Mouse (Mus musculus): Measurements from ENCODE around the gene Pnpla2. TPM values are rescaled to one million over a fixed set of nuclear protein-coding genes. Genes with fewer than 3 reads are reported as not detected.

Pnpla2 gene
- polyA plus RNA-seq, 1 experiment from 2014 or later: 31.9 TPM

DNA sequence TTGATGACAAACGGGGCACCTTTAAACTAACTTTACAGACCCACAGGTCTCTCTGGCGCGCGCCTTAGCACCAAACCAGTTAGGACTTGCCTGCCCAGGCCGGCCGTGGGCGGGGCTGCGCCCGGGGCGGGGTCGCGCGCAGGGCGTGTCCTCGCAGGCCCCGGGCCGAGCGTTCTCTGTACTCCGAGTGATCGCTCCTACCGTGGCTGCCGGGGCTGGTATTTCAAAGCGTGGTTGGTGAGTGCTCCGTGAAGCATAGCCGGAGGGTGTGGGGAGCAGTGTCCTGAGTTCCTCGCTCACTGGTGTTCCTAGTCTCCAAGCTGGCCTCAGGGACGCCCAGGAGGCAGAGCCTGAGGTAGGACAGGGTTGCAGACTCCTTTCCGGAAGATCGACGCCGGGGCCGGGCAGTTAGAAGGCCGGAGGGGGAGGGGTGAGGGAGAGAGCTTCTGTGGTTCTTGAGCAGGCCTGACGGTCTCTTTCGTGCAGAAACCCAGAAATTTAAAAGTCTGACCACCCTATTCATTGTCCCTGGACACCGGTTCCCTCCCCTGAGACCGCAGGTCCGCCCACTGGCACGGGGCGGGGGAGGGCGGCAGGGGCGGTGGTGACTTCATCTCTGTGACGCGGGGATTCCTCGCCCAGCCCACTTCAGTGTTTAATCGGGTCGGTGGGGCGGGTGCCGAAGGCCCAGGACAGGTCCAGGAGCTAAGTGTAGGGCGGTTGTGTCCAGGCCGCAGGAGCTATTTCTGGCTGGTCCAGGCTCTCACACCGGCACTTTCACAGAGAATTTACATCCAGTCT, 12.4 kb downstream of the Pnpla2 start, which contains the start of gene Cd151:
Gene Cd151 (plus strand): TSS at position 163 of the 801 bp plus-strand sequence.
- H3K4me2 ChIP-seq (replicated peaks; ENCODE audit: low read depth, low read length): peak within 1 kb of the TSS; percentile 52
- under 1% methylated on average over 52 of the region's 52 CpGs for WGBS
- peaks cover 31% of the 10 kb centered on the region for H3K36me3 ChIP-seq (ENCODE audit: control insufficient read depth, insufficient read depth, low read length)
- H3K9ac ChIP-seq (ENCODE audit: low read depth, low read length): peak within 1 kb of the TSS; percentile 71
- peak within 1 kb of the TSS; percentile 87 for H3K27ac ChIP-seq (ENCODE audit: low read depth, low read length)
- ATAC-seq (ENCODE audit: low FRiP score, low TSS enrichment): peak; percentile 81
- no peaks in the 10 kb centered on the region for H3K9me3 ChIP-seq (ENCODE audit: control insufficient read depth, low read length)
- peaks cover 39% of the 10 kb centered on the region for H3K4me1 ChIP-seq (ENCODE audit: control insufficient read depth, insufficient read depth, low read length)
- H3K4me3 ChIP-seq (ENCODE audit: low read length): peak within 1 kb of the TSS; percentile 57
- peaks cover 32% of the 10 kb centered on the region for H3K27me3 ChIP-seq (ENCODE audit: control insufficient read depth, insufficient read depth, low read length)

DNA sequence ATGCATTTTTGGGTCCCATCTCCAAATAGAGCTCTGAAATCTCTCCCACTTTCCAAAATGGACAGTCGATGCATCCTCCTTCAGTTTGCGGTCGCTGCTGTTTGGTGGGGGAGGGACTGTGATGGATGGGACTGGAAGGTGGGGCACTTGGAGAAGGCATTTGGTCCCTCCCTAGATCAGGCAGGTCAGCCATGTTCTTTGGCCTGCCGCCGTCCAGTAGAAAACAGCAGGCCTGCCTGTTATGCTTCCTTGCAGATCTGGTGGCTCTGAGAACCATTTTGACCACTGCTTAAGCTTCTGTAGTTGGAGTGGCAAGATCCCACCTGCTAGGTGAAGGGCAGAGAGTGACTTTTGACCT, 13.1 kb downstream of the Pnpla2 start:
- Histone ChIP-seq H3K36me3 (ENCODE audit: control insufficient read depth, insufficient read depth, low read length) (peaks cover 36% of the 10 kb centered on the region), H3K4me2 (replicated peaks; ENCODE audit: low read depth, low read length) (peak overlapping the region; percentile 52), H3K27me3 (ENCODE audit: control insufficient read depth, insufficient read depth, low read length) (peaks cover 26% of the 10 kb centered on the region), H3K9ac (ENCODE audit: low read depth, low read length) (peak overlapping the region; percentile 71), H3K9me3 (ENCODE audit: control insufficient read depth, low read length) (no peaks in the 10 kb centered on the region), H3K27ac (ENCODE audit: low read depth, low read length) (peak overlapping the region; percentile 87), H3K4me3 (ENCODE audit: low read length) (peak overlapping the region; percentile 57), H3K4me1 (ENCODE audit: control insufficient read depth, insufficient read depth, low read length) (peaks cover 39% of the 10 kb centered on the region)
- WGBS: 8% methylated on average over 5 of the region's 5 CpGs
- peak; percentile 13; the same call in 1 of the 2 replicates for ATAC-seq (ENCODE audit: low FRiP score, low TSS enrichment)

DNA sequence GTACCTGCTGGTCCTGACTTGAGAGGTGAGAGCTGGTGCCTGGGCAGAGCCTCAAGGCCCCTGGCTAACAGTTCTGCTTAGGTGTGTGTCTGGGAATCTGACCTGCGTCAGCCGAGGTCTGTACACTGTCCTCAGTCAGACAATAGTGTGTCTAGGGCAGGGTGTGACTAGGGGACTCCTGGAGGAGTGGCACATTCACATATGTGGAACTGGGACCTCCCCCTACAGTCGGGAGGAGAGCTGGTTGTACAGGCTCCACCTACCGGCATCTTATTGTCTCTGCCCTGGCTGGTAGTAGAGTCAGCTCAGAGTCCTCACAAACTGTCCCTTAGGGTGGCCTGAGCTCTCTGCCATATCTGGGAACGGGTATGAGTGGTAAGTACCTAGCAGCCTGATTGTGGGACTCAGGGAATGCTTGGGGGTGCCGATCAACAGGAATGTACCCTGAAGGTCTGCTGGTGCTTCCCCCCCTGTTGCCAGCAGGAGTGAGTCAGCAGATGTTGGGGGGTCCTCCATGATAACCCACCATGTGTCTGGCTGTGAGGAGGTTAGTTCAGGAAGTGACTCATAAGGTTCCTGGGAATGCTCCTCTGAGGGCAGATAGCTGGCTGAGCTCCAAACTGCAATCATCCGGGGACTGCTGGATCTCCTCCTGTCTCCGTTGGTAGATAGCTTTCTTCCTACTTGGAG, 13.7 kb downstream of the Pnpla2 start:
- Histone ChIP-seq H3K9me3 (ENCODE audit: control insufficient read depth, low read length) (no peaks in the 10 kb centered on the region), H3K4me3 (ENCODE audit: low read length) (peak overlapping the region; percentile 57), H3K4me1 (ENCODE audit: control insufficient read depth, insufficient read depth, low read length) (peaks cover 44% of the 10 kb centered on the region), H3K4me2 (replicated peaks; ENCODE audit: low read depth, low read length) (peak overlapping the region; percentile 52), H3K27me3 (ENCODE audit: control insufficient read depth, insufficient read depth, low read length) (peaks cover 20% of the 10 kb centered on the region), H3K9ac (ENCODE audit: low read depth, low read length) (peak overlapping the region; percentile 71), H3K36me3 (ENCODE audit: control insufficient read depth, insufficient read depth, low read length) (peaks cover 36% of the 10 kb centered on the region), H3K27ac (ENCODE audit: low read depth, low read length) (peak overlapping the region; percentile 87)
- ATAC-seq (ENCODE audit: low FRiP score, low TSS enrichment): peak; percentile 75
- WGBS: 13% methylated on average over 8 of the region's 8 CpGs

DNA sequence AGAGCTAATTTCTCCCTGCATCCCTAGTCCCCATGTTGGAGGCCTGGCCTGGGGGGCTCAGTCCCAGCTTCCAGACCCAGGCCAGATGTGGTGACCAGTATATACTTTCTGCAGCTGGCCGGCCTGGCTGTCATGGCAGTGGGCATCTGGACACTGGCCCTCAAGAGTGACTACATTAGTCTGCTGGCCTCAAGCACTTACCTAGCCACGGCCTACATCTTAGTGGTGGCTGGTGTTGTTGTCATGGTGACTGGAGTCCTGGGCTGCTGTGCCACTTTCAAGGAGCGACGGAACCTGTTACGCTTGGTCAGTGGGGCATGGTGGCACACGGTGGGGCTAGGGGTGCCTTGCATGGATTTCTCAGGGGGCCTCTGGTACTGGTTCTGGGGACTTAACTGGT, 14.4 kb downstream of the Pnpla2 start:
- H3K4me1 ChIP-seq (ENCODE audit: control insufficient read depth, insufficient read depth, low read length): peaks cover 49% of the 10 kb centered on the region
- peaks cover 14% of the 10 kb centered on the region for H3K27me3 ChIP-seq (ENCODE audit: control insufficient read depth, insufficient read depth, low read length)
- H3K9me3 ChIP-seq (ENCODE audit: control insufficient read depth, low read length): no peaks in the 10 kb centered on the region
- no peak for ATAC-seq (ENCODE audit: low FRiP score, low TSS enrichment)
- H3K36me3 ChIP-seq (ENCODE audit: control insufficient read depth, insufficient read depth, low read length): peaks cover 36% of the 10 kb centered on the region
- peak overlapping the region; percentile 52 for H3K4me2 ChIP-seq (replicated peaks; ENCODE audit: low read depth, low read length)
- peak overlapping the region; percentile 87 for H3K27ac ChIP-seq (ENCODE audit: low read depth, low read length)
- peak overlapping the region; percentile 57; the same call in 1 of the 2 replicates for H3K4me3 ChIP-seq (ENCODE audit: low read length)
- H3K9ac ChIP-seq (ENCODE audit: low read depth, low read length): peak overlapping the region; percentile 71; the same call in 1 of the 2 replicates
- WGBS: 54% methylated on average over 6 of the region's 6 CpGs

DNA sequence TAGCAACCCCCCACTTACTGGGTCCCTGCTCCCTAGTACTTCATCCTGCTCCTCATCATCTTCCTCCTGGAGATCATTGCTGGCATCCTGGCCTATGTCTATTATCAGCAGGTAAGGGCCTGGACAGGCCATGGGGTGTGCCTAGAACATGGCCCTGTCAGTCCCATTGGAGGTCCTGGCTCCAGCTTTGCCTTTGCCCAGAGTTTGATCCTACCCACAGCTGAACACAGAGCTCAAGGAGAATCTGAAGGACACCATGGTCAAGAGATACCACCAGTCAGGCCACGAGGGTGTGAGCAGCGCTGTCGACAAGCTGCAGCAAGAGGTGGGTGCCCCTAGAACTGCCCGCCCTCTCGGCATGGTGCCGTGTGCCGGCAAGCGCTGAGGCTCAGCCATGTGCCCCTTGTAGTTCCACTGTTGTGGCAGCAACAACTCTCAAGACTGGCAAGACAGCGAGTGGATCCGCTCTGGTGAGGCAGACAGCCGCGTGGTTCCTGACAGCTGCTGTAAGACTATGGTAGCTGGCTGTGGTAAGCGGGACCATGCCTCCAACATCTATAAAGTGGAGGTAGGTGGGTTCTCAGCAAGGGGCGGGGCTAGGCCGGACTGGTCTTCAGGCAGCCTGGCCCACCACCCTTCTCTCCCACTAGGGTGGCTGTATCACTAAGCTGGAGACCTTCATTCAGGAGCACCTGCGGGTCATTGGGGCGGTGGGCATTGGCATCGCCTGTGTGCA, 15.1 kb downstream of the Pnpla2 start:
- H3K4me1 ChIP-seq (ENCODE audit: control insufficient read depth, insufficient read depth, low read length): peaks cover 43% of the 10 kb centered on the region

DNA sequence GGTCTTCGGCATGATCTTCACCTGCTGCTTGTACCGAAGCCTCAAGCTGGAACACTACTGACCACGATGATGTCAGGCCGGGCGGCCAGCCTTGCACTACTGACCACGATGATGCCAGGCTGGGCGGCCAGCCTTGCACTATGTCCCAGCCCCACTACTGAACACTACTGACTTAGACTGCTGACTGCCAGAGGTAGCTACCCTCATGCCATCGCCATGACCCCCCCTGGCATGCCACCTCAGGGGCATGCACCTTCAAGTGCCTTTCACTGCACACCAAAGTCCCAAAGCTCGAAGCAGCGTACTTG, 15.6 kb downstream of the Pnpla2 start:
- Histone ChIP-seq H3K27me3 (ENCODE audit: control insufficient read depth, insufficient read depth, low read length) (peaks cover 4% of the 10 kb centered on the region; the same call in 1 of the 2 replicates), H3K9me3 (ENCODE audit: control insufficient read depth, low read length) (no peaks in the 10 kb centered on the region), H3K9ac (ENCODE audit: low read depth, low read length) (no peak overlapping the region), H3K36me3 (ENCODE audit: control insufficient read depth, insufficient read depth, low read length) (peaks cover 36% of the 10 kb centered on the region), H3K4me2 (replicated peaks; ENCODE audit: low read depth, low read length) (no peak overlapping the region), H3K4me1 (ENCODE audit: control insufficient read depth, insufficient read depth, low read length) (peaks cover 38% of the 10 kb centered on the region), H3K27ac (ENCODE audit: low read depth, low read length) (no peak overlapping the region), H3K4me3 (ENCODE audit: low read length) (no peak overlapping the region)
- ATAC-seq (ENCODE audit: low FRiP score, low TSS enrichment): no peak
- 95% methylated on average over 10 of the region's 10 CpGs for WGBS

More for the DNA sequence above, 15.1 kb downstream of the Pnpla2 start:
- peaks cover 8% of the 10 kb centered on the region; the same call in 1 of the 2 replicates for H3K27me3 ChIP-seq (ENCODE audit: control insufficient read depth, insufficient read depth, low read length)
- peak overlapping the region; percentile 87; the same call in 1 of the 2 replicates for H3K27ac ChIP-seq (ENCODE audit: low read depth, low read length)
- H3K4me3 ChIP-seq (ENCODE audit: low read length): peak overlapping the region; percentile 57; the same call in 1 of the 2 replicates
- no peak for ATAC-seq (ENCODE audit: low FRiP score, low TSS enrichment)
- WGBS: 91% methylated on average over 18 of the region's 18 CpGs
- H3K9ac ChIP-seq (ENCODE audit: low read depth, low read length): no peak overlapping the region; the same call in 1 of the 2 replicates
- H3K9me3 ChIP-seq (ENCODE audit: control insufficient read depth, low read length): no peaks in the 10 kb centered on the region
- H3K4me2 ChIP-seq (replicated peaks; ENCODE audit: low read depth, low read length): peak overlapping the region; percentile 52
- peaks cover 36% of the 10 kb centered on the region for H3K36me3 ChIP-seq (ENCODE audit: control insufficient read depth, insufficient read depth, low read length)

DNA sequence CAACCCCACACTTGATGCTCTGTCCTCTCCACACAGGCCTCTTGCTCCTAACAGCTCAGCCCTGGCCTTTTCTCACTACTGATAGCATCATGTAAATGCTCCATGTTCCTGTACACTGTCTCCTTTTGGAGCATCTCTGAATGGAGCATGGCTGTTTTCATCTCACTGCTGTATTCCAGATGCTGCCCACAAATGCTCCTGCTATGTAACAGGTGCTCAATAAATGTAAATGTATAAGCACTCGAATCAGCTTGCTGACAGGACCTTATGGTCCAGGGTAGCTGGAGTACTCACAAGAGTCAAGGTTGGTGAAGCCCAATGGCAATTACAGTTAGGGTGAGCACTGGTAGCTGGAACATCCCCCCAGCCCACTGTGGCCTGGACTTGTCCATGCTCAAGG, 16.2 kb downstream of the Pnpla2 start:
- Histone ChIP-seq H3K4me2 (replicated peaks; ENCODE audit: low read depth, low read length) (no peak overlapping the region), H3K36me3 (ENCODE audit: control insufficient read depth, insufficient read depth, low read length) (peaks cover 36% of the 10 kb centered on the region), H3K4me3 (ENCODE audit: low read length) (no peak overlapping the region), H3K9ac (ENCODE audit: low read depth, low read length) (no peak overlapping the region), H3K27ac (ENCODE audit: low read depth, low read length) (no peak overlapping the region), H3K27me3 (ENCODE audit: control insufficient read depth, insufficient read depth, low read length) (0 out of 2 replicates have a peak, but pooled peaks cover 4% of the 10 kb centered on the region), H3K4me1 (ENCODE audit: control insufficient read depth, insufficient read depth, low read length) (peaks cover 43% of the 10 kb centered on the region), H3K9me3 (ENCODE audit: control insufficient read depth, low read length) (no peaks in the 10 kb centered on the region)
- 92% methylated on average over 1 of the region's 1 CpGs for WGBS
- ATAC-seq (ENCODE audit: low FRiP score, low TSS enrichment): no peak

DNA sequence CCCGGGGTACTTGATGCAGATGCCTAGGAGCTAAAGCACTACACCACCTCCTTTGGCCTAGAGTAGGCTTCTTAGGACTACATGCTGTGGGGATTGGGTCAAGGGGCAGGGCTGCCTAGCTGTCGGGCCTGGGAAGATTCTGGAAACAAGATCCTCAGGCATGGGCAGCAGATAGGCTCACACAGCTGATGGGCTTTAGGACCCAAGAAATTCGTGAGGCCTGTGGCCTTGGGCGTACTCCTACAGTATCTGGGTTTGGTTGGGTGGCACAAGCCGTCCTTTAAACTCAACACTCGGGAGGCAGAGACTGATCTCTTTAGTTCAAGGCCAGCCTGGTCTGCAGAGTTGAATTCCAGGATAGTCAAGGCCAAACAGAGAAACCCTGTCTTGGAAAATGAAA, 17.2 kb downstream of the Pnpla2 start:
- H3K4me1 ChIP-seq (ENCODE audit: control insufficient read depth, insufficient read depth, low read length): peaks cover 47% of the 10 kb centered on the region
- no peak overlapping the region for H3K27ac ChIP-seq (ENCODE audit: low read depth, low read length)
- H3K36me3 ChIP-seq (ENCODE audit: control insufficient read depth, insufficient read depth, low read length): peaks cover 36% of the 10 kb centered on the region
- 84% methylated on average over 6 of the region's 6 CpGs for WGBS
- no peaks in the 10 kb centered on the region for H3K27me3 ChIP-seq (ENCODE audit: control insufficient read depth, insufficient read depth, low read length)
- no peak overlapping the region for H3K4me3 ChIP-seq (ENCODE audit: low read length)
- H3K9me3 ChIP-seq (ENCODE audit: control insufficient read depth, low read length): no peaks in the 10 kb centered on the region
- H3K4me2 ChIP-seq (replicated peaks; ENCODE audit: low read depth, low read length): no peak overlapping the region
- no peak for ATAC-seq (ENCODE audit: low FRiP score, low TSS enrichment)
- H3K9ac ChIP-seq (ENCODE audit: low read depth, low read length): peak overlapping the region; percentile 12; the same call in 1 of the 2 replicates
